Mouse (Mus musculus) myocyte (in vitro differentiated cells): ENCODE results near the gene Rabgap1l. TPM values are rescaled to one million over a fixed set of nuclear protein-coding genes. Genes with fewer than 3 reads are reported as not detected.

Experiments used
- H3K27me3 ChIP-seq: one replicate; pipeline ENCODE4 v1.6.1; 2011; ENCODE audit not compliant: control insufficient read depth, insufficient read depth, insufficient read length
- H3K36me3 ChIP-seq: one replicate; pipeline ENCODE4 v1.6.1; 2011; ENCODE audit not compliant: control insufficient read depth, insufficient read depth
- H3K4me2 ChIP-seq: one replicate; pipeline ENCODE4 v1.6.1; 2011; ENCODE audit warnings: low read depth, control low read depth
- H3K4me3 ChIP-seq: one replicate; pipeline ENCODE4 v1.5.1; 2011; ENCODE audit warnings: mild to moderate bottlenecking, control low read depth, moderate library complexity
- H3K79me2 ChIP-seq: one replicate; pipeline ENCODE4 v1.6.1; 2011; ENCODE audit not compliant: control insufficient read depth, insufficient read depth
- H3ac ChIP-seq: one replicate; pipeline ENCODE4 v1.6.1; 2011; ENCODE audit not compliant: control insufficient read depth, insufficient read length
- CEBPB ChIP-seq: IDR thresholded peaks from 2 replicates; pipeline ENCODE4 v1.6.1; 2011; ENCODE audit warnings: mild to moderate bottlenecking, moderate library complexity; ENCODE audit not compliant: poor library complexity, insufficient read depth, severe bottlenecking
- E2F4 ChIP-seq: IDR thresholded peaks from one replicate; pipeline ENCODE4 v1.6.1; 2011; ENCODE audit warnings: mild to moderate bottlenecking, control low read depth, moderate library complexity; ENCODE audit not compliant: insufficient read depth
- MAX ChIP-seq: IDR thresholded peaks from one replicate; pipeline ENCODE4 v1.6.1; 2011; ENCODE audit warnings: low read depth, mild to moderate bottlenecking, control low read depth
- MYOD1 ChIP-seq, 3 experiments: IDR thresholded peaks; one replicate each; pipeline ENCODE4 v1.6.1; 2011; ENCODE audit warnings: control low read depth in 2 of 3, low read depth in 2 of 3, mild to moderate bottlenecking in 2 of 3, moderate library complexity in 1 of 3; ENCODE audit not compliant: insufficient read length in 2 of 3, control insufficient read depth in 1 of 3
- MYOG ChIP-seq, 3 experiments: IDR thresholded peaks; one replicate each; pipeline ENCODE4 v1.6.1; 2011; ENCODE audit warnings: control low read depth in 2 of 3, low read depth in 2 of 3, mild to moderate bottlenecking in 2 of 3; ENCODE audit not compliant: insufficient read length in 2 of 3, control insufficient read depth in 1 of 3, insufficient read depth in 1 of 3
- POLR2A ChIP-seq: IDR thresholded peaks from one replicate; pipeline ENCODE4 v1.6.1; 2011; ENCODE audit warnings: low read depth, mild to moderate bottlenecking, control low read depth, moderate library complexity; ENCODE audit not compliant: insufficient read length
- POLR2AphosphoS2 ChIP-seq: IDR thresholded peaks from one replicate; pipeline ENCODE4 v1.6.1; 2011; ENCODE audit warnings: low read depth, control low read depth; ENCODE audit not compliant: insufficient read length
- REST ChIP-seq: IDR thresholded peaks from one replicate; pipeline ENCODE4 v1.6.1; 2011; ENCODE audit warnings: mild to moderate bottlenecking, control low read depth, moderate library complexity; ENCODE audit not compliant: insufficient read depth, insufficient read length
- SRF ChIP-seq: IDR thresholded peaks from one replicate; pipeline ENCODE4 v1.6.1; 2011; ENCODE audit warnings: low read depth; ENCODE audit not compliant: control insufficient read depth, insufficient read length
- TCF12 ChIP-seq: IDR thresholded peaks from one replicate; pipeline ENCODE4 v1.6.1; 2011; ENCODE audit warnings: mild to moderate bottlenecking, control low read depth; ENCODE audit not compliant: poor library complexity, insufficient read depth, severe bottlenecking
- TCF3 ChIP-seq: IDR thresholded peaks from one replicate; pipeline ENCODE4 v1.6.1; 2011; ENCODE audit warnings: low read depth, control low read depth; ENCODE audit not compliant: insufficient read length
- USF1 ChIP-seq: IDR thresholded peaks from one replicate; pipeline ENCODE4 v1.6.1; 2011; ENCODE audit warnings: low read depth, mild to moderate bottlenecking, control low read depth, moderate library complexity
- polyA plus RNA-seq: library from polyadenylated mRNA; unstranded; fragments of >200 nt; fragmentation: generic; extraction: Trizol; gene quantifications from one replicate; pipeline ENCODE4 v1.2.1, GENCODE M21; 2012; ENCODE audit warnings: missing spikeins

Gene Rabgap1l
- polyA plus RNA-seq, 1 experiment: 6.3 TPM

- H3K79me2 ChIP-seq: no peaks in the 10 kb centered on the region
- no peak for TF ChIP-seq USF1
- no peak for TF ChIP-seq REST
- no peak for TF ChIP-seq POLR2AphosphoS2
- no peak for TF ChIP-seq SRF
- TF ChIP-seq E2F4: no peak
- TF ChIP-seq TCF12: no peak
- no peak for TF ChIP-seq MYOG (IDR thresholded peaks at IDR 0.05; ENCODE audit: control insufficient read depth in 1 of 3, insufficient read depth in 1 of 3, insufficient read length in 2 of 3, low read depth in 2 of 3)
- no peak overlapping the region for H3K4me3 ChIP-seq
- no peaks in the 10 kb centered on the region for H3K36me3 ChIP-seq
- no peak overlapping the region for H3ac ChIP-seq
- H3K27me3 ChIP-seq: no peaks in the 10 kb centered on the region
- no peak overlapping the region for H3K4me2 ChIP-seq
Observed at GRCm38 (mm10) chr1:160465186-160465585, 327.8 kb downstream of the Rabgap1l start.

GRCm38 (mm10) chr1:160464148-160464547 lies 328.9 kb downstream of the Rabgap1l start:
- Histone ChIP-seq H3K4me2 (no peak overlapping the region), H3K27me3 (no peaks in the 10 kb centered on the region), H3K36me3 (no peaks in the 10 kb centered on the region), H3K4me3 (no peak overlapping the region), H3K79me2 (no peaks in the 10 kb centered on the region), H3ac (no peak overlapping the region)
- TF ChIP-seq REST: no peak
- no peak for TF ChIP-seq POLR2A
- TF ChIP-seq E2F4: no peak
- no peak for TF ChIP-seq TCF3
- TF ChIP-seq CEBPB: no peak
- TF ChIP-seq MYOD1 (IDR thresholded peaks at IDR 0.05; ENCODE audit: control insufficient read depth in 1 of 3, insufficient read length in 2 of 3, low read depth in 2 of 3): no peak
- no peak for TF ChIP-seq SRF
- TF ChIP-seq MAX: no peak
- no peak for TF ChIP-seq POLR2AphosphoS2
- TF ChIP-seq MYOG (IDR thresholded peaks at IDR 0.05; ENCODE audit: control insufficient read depth in 1 of 3, insufficient read depth in 1 of 3, insufficient read length in 2 of 3, low read depth in 2 of 3): no peak
- TF ChIP-seq USF1: no peak
- no peak for TF ChIP-seq TCF12

GRCm38 (mm10) chr1:160460346-160460745 lies 332.7 kb downstream of the Rabgap1l start:
- no peak overlapping the region for H3K4me2 ChIP-seq
- H3K36me3 ChIP-seq: no peaks in the 10 kb centered on the region
- H3K79me2 ChIP-seq: no peaks in the 10 kb centered on the region
- no peaks in the 10 kb centered on the region for H3K27me3 ChIP-seq
- TF ChIP-seq TCF3 (no peak), CEBPB (no peak), POLR2AphosphoS2 (no peak), MAX (no peak)
- no peak overlapping the region for H3ac ChIP-seq
- no peak overlapping the region for H3K4me3 ChIP-seq

- Histone ChIP-seq H3K27me3 (no peaks in the 10 kb centered on the region), H3K4me2 (no peak overlapping the region), H3ac (no peak overlapping the region), H3K4me3 (no peak overlapping the region), H3K79me2 (no peaks in the 10 kb centered on the region), H3K36me3 (no peaks in the 10 kb centered on the region)
- TF ChIP-seq MAX: no peak
Observed at GRCm38 (mm10) chr1:160451663-160452062, 341.3 kb downstream of the Rabgap1l start.

- H3K4me2 ChIP-seq: no peak overlapping the region
- TF ChIP-seq MYOD1 (IDR thresholded peaks at IDR 0.05; ENCODE audit: control insufficient read depth in 1 of 3, insufficient read length in 2 of 3, low read depth in 2 of 3): no peak
- TF ChIP-seq CEBPB: no peak
- TF ChIP-seq TCF3: no peak
- no peak for TF ChIP-seq USF1
- TF ChIP-seq POLR2AphosphoS2: no peak
- no peak for TF ChIP-seq MAX
- TF ChIP-seq SRF: no peak
- no peak for TF ChIP-seq E2F4
- TF ChIP-seq POLR2A: no peak
- no peak for TF ChIP-seq REST
- H3K4me3 ChIP-seq: no peak overlapping the region
- H3K36me3 ChIP-seq: no peaks in the 10 kb centered on the region
- no peaks in the 10 kb centered on the region for H3K79me2 ChIP-seq
- H3K27me3 ChIP-seq: no peaks in the 10 kb centered on the region
- no peak overlapping the region for H3ac ChIP-seq
Observed at GRCm38 (mm10) chr1:160448681-160449080, 344.3 kb downstream of the Rabgap1l start.

- Histone ChIP-seq H3ac (no peak overlapping the region), H3K79me2 (no peaks in the 10 kb centered on the region), H3K4me3 (no peak overlapping the region), H3K36me3 (no peaks in the 10 kb centered on the region), H3K4me2 (no peak overlapping the region), H3K27me3 (no peaks in the 10 kb centered on the region)
- TF ChIP-seq MYOG (IDR thresholded peaks at IDR 0.05; ENCODE audit: control insufficient read depth in 1 of 3, insufficient read depth in 1 of 3, insufficient read length in 2 of 3, low read depth in 2 of 3): no peak
- no peak for TF ChIP-seq USF1
- no peak for TF ChIP-seq POLR2A
- TF ChIP-seq TCF12: no peak
- TF ChIP-seq MYOD1 (IDR thresholded peaks at IDR 0.05; ENCODE audit: control insufficient read depth in 1 of 3, insufficient read length in 2 of 3, low read depth in 2 of 3): no peak
- TF ChIP-seq POLR2AphosphoS2: no peak
- no peak for TF ChIP-seq E2F4
- no peak for TF ChIP-seq SRF
- no peak for TF ChIP-seq CEBPB
- TF ChIP-seq MAX: no peak
- no peak for TF ChIP-seq REST
- TF ChIP-seq TCF3: no peak
Observed at GRCm38 (mm10) chr1:160446823-160447222, 346.2 kb downstream of the Rabgap1l start.
